Mouse (Mus musculus) heart, embryonic 13.5 days (tissue): ENCODE measurements at regions not wholly inside any gene's neighbourhood (a gene's known extent, or its start where the extent isn't known, plus 50 kb on each side); places are given as distances from the start of the nearest gene placed in this dataset.

Experiments used
- ATAC-seq: fragments of 200-750 bp; cut with Nextera tagmentation; 2 replicates; pipeline ENCODE4 v1.8.0; 2017; ENCODE audit warnings: moderate TSS enrichment; ENCODE audit not compliant: insufficient number of reproducible peaks, low FRiP score, low TSS enrichment; ENCODE audit errors: extremely low read depth
- H3K27ac ChIP-seq: fragments of 300-500 bp; sonication (generic); replicated peaks from 2 replicates; pipeline ENCODE4 v1.5.1; 2015; ENCODE audit warnings: moderate library complexity, mild to moderate bottlenecking, inconsistent platforms
- H3K27me3 ChIP-seq: fragments of 300-500 bp; sonication (generic); replicated peaks from 2 replicates; pipeline ENCODE4 v1.6.1; 2015; ENCODE audit warnings: mild to moderate bottlenecking, inconsistent platforms
- H3K36me3 ChIP-seq: fragments of 300-500 bp; sonication (generic); 2 replicates; pipeline ENCODE4 v1.6.1; 2015; ENCODE audit warnings: mild to moderate bottlenecking, inconsistent platforms
- H3K4me1 ChIP-seq: fragments of 300-500 bp; sonication (generic); 2 replicates; pipeline ENCODE4 v1.6.1; 2015; ENCODE audit warnings: inconsistent platforms
- H3K4me2 ChIP-seq: fragments of 300-500 bp; sonication (generic); 2 replicates; pipeline ENCODE4 v1.6.1; 2015; ENCODE audit warnings: inconsistent platforms, mild to moderate bottlenecking, moderate library complexity
- H3K4me3 ChIP-seq: fragments of 300-500 bp; sonication (generic); 2 replicates; pipeline ENCODE4 v1.5.1; 2015; ENCODE audit warnings: moderate library complexity, mild to moderate bottlenecking, inconsistent platforms
- H3K9ac ChIP-seq: fragments of 300-500 bp; sonication (generic); 2 replicates; pipeline ENCODE4 v1.6.1; 2015; ENCODE audit warnings: inconsistent platforms, mild to moderate bottlenecking, moderate library complexity
- H3K9me3 ChIP-seq: fragments of 300-500 bp; sonication (generic); 2 replicates; pipeline ENCODE4 v1.6.1; 2016; ENCODE audit warnings: inconsistent platforms
- WGBS: fragments of 180-500 bp; shearing (Covaris S2); methylation state at CpG from one replicate; pipeline ENCODE4 v1.1.7; 2015; ENCODE audit warnings: mixed read lengths; 5-methylcytosine and 5-hydroxymethylcytosine counted together

DNA sequence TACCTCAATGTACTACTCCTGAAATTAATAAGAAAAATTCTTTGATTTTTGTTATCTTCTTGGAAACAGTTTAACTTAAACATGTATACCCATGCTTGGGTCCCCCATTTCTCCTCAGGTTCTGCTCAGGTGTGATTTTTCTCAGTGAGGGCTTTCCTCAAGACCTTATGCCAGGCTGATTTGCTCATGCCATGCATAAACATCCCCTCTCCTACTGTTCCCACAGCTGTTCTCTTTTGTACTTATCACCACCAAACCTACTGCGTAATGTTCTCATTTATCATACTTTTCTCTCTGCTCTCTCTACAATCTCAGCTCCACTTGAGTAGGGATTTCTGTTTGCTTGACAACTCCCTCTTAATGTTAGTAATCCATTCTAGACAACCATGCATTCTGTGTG lies 692.1 kb downstream of the Hace1 start:
- no peaks in the 10 kb centered on the region for H3K4me1 ChIP-seq
- no peak overlapping the region for H3K4me2 ChIP-seq
- no peak overlapping the region for H3K9ac ChIP-seq
- H3K27ac ChIP-seq, result no peak overlapping the region
- WGBS, result 87% methylated on average over 1 of the region's 1 CpGs
- H3K4me3 ChIP-seq, result no peak overlapping the region
- no peaks in the 10 kb centered on the region for H3K27me3 ChIP-seq
- no peak for ATAC-seq
- no peaks in the 10 kb centered on the region for H3K9me3 ChIP-seq
- H3K36me3 ChIP-seq, result no peaks in the 10 kb centered on the region

DNA sequence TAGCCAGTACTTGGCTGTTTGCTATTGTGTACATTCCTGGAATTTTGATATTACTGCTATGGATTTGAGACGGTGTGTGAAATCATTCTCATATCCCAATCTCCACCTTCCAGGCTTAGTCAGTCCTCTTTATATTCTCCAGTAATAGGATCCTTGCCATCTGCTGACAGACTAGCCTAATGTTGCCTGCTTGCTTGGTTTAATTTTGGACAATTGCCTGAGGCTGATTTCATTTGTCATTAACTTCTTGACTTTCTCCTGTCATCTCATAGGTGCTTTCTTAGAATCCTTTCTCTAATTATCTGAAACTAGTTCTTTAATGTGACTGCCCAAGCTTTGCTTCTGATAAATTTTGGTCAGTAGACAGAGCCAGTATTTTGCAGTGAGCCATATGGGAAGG lies 696.2 kb downstream of the Hace1 start:
- H3K9ac ChIP-seq, result no peak overlapping the region

DNA sequence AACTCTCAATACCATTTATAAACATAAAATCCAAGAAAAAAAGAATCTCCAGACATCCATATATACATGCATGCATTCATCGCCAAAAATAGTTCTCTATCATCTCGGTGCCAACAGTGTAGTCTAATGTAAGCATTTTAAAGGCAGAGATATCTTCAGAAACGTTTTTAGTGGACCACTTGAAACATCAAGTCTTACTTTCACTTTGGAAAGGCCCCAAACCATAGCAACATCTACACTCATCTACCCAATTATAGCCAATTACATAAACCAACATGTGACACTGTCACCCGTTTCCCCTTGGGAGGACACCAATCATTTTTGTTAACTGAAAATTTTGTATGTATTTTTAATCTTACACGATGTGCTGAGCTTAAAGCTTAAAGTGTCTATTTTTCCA lies 716.7 kb downstream of the Hace1 start:
- Histone ChIP-seq H3K9me3 (no peaks in the 10 kb centered on the region), H3K4me1 (peaks cover 4% of the 10 kb centered on the region; the same call in 1 of the 2 replicates), H3K9ac (no peak overlapping the region), H3K27me3 (no peaks in the 10 kb centered on the region), H3K27ac (no peak overlapping the region), H3K4me3 (no peak overlapping the region), H3K36me3 (no peaks in the 10 kb centered on the region), H3K4me2 (no peak overlapping the region)
- 57% methylated on average over 5 of the region's 5 CpGs for WGBS
- ATAC-seq, result no peak

More for the DNA sequence above, 696.2 kb downstream of the Hace1 start:
- no peak for ATAC-seq
- Histone ChIP-seq H3K27me3 (no peaks in the 10 kb centered on the region), H3K9me3 (no peaks in the 10 kb centered on the region), H3K4me2 (no peak overlapping the region), H3K4me1 (no peaks in the 10 kb centered on the region), H3K4me3 (no peak overlapping the region), H3K27ac (no peak overlapping the region), H3K36me3 (no peaks in the 10 kb centered on the region)
- 68% methylated on average over 1 of the region's 1 CpGs for WGBS

DNA sequence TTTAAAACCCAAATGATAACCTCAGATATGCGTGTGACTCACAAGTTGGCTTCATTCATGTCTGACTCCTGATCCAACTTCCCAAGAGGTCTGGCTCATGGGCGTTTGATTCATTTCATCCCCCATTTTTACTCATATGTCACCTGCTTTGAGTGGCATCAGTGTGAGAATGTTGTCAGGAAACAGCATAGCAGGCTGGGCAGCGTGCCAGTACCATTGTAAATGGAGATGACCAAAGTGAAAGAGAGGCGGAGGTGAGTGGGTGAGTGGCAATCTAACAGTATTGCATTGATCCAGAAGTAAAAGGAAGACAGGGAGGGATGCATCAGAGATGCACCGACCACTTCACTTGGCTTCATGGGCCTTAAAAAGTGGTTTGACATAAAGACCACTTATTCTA lies 720.7 kb downstream of the Hace1 start:
- H3K4me2 ChIP-seq, result no peak overlapping the region
- no peak for ATAC-seq
- no peaks in the 10 kb centered on the region for H3K9me3 ChIP-seq
- no peak overlapping the region for H3K4me3 ChIP-seq
- WGBS, result 48% methylated on average over 5 of the region's 5 CpGs
- no peak overlapping the region for H3K27ac ChIP-seq
- no peaks in the 10 kb centered on the region for H3K36me3 ChIP-seq
- no peaks in the 10 kb centered on the region for H3K27me3 ChIP-seq
- H3K4me1 ChIP-seq, result peaks cover 4% of the 10 kb centered on the region; the same call in 1 of the 2 replicates
- no peak overlapping the region for H3K9ac ChIP-seq

DNA sequence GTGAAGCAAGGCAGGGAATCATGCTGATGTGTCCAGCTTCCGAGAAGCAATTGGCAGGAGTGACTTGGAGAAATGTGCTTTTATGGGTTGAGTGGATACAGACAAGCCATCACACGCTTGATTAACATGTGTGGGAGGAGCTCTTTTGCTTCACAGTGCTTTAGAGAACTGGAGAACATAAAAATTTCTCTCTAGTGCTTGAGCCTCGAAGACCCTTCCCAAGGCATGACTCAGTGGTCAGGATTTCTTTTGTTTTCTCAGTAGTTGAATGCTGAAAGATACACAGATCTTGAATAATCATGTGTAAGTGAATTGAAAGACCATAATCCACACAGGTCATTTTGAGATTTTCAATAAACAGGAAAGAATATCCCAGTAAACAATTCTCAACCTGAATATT lies 721.9 kb downstream of the Hace1 start:
- H3K4me1 ChIP-seq, result peaks cover 4% of the 10 kb centered on the region; the same call in 1 of the 2 replicates
- no peaks in the 10 kb centered on the region for H3K9me3 ChIP-seq
- no peak overlapping the region for H3K27ac ChIP-seq
- 58% methylated on average over 3 of the region's 3 CpGs for WGBS
- no peak overlapping the region for H3K4me3 ChIP-seq
- no peak overlapping the region for H3K9ac ChIP-seq
- no peaks in the 10 kb centered on the region for H3K36me3 ChIP-seq
- no peak for ATAC-seq
- H3K4me2 ChIP-seq, result no peak overlapping the region
- no peaks in the 10 kb centered on the region for H3K27me3 ChIP-seq

DNA sequence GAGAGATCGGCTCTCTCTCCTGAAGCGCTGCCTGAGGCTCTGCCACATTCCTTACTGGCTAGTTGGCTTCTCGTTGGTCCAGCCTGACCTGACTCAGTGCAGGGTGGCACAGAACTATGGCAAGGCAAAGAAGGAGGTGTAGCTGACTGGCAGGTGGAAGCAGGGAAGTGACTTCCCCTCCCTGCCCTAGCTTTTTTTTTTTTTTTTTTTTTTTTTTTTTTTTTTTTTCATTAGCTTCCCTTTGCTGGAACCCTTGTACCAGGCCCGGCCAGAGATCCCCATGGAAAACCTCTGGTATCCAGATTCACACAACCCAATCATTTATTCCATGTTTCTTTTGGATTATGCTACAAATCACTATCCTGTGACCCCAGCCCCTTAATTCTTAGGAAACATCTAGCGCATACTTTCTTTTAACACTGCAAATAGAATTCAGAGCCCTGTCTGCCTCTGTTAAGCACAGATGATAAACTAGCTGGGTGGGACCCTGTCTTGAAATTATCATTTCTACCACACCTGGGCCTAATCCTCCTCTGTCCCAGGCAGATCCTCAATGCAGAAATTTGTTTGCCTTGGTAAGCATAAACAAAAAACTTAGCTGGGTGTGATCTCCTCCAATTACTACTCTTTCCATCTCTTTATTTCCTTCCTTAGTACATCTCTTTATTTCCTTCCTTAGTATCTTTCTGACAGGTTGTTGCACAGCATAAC lies 742.9 kb downstream of the Hace1 start:
- Histone ChIP-seq H3K4me1 (no peaks in the 10 kb centered on the region), H3K4me2 (no peak overlapping the region), H3K27me3 (no peaks in the 10 kb centered on the region), H3K36me3 (no peaks in the 10 kb centered on the region), H3K9me3 (no peaks in the 10 kb centered on the region), H3K9ac (no peak overlapping the region), H3K4me3 (no peak overlapping the region), H3K27ac (no peak overlapping the region)
- WGBS, result 67% methylated on average over 5 of the region's 5 CpGs
- no peak for ATAC-seq

DNA sequence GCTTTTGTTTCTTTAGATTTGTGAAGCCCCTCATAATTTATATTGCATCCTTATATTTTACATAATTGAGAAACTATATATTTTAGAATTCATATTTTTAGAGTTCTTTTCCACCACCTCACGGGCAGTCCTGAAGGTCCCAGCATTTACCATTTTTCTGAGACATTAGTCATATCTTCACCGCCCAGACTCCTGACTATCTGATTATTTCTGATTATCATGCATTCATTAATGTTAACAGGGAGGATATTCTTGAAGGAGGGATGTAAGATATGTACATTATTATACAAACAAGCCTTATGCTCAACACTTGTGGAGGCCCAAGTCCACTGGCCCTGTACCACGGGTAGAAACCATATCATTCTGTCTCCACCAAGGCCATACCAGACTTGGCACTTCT lies 743.4 kb downstream of the Hace1 start:
- WGBS, result 77% methylated on average over 3 of the region's 3 CpGs
- Histone ChIP-seq H3K27me3 (no peaks in the 10 kb centered on the region), H3K9me3 (no peaks in the 10 kb centered on the region), H3K4me1 (no peaks in the 10 kb centered on the region), H3K4me3 (no peak overlapping the region), H3K9ac (no peak overlapping the region), H3K27ac (no peak overlapping the region), H3K36me3 (no peaks in the 10 kb centered on the region), H3K4me2 (no peak overlapping the region)
- ATAC-seq, result no peak

DNA sequence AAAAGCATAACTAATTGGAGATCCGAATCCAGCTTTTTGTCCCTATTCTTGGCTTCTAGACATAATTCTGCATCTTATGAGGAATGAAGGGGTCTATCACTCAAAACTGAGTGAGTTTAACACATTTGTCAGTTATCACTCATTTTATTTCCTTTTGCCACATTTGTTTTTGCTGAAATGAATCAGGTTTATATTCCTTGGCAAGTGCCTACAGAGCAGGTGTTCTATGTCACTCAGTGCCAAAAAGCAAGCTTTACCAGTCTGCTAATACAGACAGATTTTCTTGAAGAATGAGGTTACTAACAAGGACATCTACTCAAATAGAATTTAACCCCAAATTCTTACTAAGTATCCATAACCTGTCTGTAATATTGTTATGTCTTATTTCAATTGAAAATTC lies 751.4 kb downstream of the Hace1 start:
- no peaks in the 10 kb centered on the region for H3K9me3 ChIP-seq
- no peak overlapping the region for H3K27ac ChIP-seq
- H3K27me3 ChIP-seq, result no peaks in the 10 kb centered on the region
- H3K4me3 ChIP-seq, result no peak overlapping the region
- WGBS, result 51% methylated on average over 1 of the region's 1 CpGs
- H3K4me1 ChIP-seq, result no peaks in the 10 kb centered on the region
- no peak overlapping the region for H3K4me2 ChIP-seq
- no peak overlapping the region for H3K9ac ChIP-seq
- ATAC-seq, result no peak
- no peaks in the 10 kb centered on the region for H3K36me3 ChIP-seq

DNA sequence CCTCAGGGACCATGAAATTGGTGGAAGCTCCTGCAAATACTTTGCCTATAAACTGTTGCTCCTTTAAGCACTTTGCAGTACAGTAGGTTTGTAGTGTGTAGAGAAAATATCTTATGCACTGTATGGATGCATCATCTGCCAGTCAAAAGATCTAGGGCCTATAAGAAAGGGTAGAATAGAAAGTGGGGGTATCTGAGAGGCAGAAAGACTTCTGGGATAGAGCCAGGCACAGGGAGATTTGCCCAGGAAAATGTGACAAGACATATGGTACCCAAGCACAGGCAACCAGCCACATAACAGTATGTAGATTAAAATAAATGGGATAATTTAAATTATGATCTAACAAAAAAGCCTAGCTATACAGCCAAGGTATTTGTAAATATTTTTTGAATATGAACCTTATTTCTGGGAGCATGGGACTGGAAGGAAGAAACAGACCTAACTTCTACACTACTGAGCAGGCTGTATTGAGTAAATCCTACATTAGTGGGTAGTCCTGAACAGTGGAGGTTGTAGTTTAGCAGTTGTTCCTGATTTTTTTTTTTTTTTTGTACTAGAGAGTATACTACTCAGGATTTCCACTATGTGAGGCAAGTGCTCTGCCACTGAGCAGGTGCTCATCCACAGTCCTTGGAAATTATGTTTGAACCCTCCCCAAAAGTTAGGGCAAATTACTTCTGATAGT lies 754.1 kb downstream of the Hace1 start:
- Histone ChIP-seq H3K27ac (no peak overlapping the region), H3K9me3 (no peaks in the 10 kb centered on the region), H3K36me3 (no peaks in the 10 kb centered on the region), H3K9ac (no peak overlapping the region), H3K4me2 (no peak overlapping the region), H3K4me1 (no peaks in the 10 kb centered on the region), H3K4me3 (no peak overlapping the region), H3K27me3 (no peaks in the 10 kb centered on the region)
- ATAC-seq, result no peak

DNA sequence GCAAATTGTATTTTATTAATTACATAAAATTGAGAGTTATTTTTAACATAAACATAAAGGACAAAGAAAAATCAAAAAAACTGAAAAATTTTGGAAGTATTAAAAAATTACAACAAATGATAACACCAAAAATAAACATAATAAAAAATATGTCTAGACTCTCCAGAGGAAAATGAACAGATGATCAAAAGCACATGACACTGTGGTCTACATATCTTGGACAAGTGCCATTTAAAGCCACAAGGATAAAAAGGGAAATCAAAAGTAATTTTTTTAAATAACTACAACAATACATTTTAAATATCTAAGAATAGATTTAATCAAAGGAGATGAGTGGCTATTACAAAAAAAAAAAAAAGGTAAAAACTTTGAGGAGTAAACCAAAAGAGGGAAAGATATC lies 755.6 kb downstream of the Hace1 start:
- H3K9ac ChIP-seq, result no peak overlapping the region
- H3K4me1 ChIP-seq, result no peaks in the 10 kb centered on the region
- no peak overlapping the region for H3K4me2 ChIP-seq
- H3K27ac ChIP-seq, result no peak overlapping the region
- H3K4me3 ChIP-seq, result no peak overlapping the region
- no peaks in the 10 kb centered on the region for H3K27me3 ChIP-seq
- no peak for ATAC-seq
- H3K36me3 ChIP-seq, result no peaks in the 10 kb centered on the region
- no peaks in the 10 kb centered on the region for H3K9me3 ChIP-seq

DNA sequence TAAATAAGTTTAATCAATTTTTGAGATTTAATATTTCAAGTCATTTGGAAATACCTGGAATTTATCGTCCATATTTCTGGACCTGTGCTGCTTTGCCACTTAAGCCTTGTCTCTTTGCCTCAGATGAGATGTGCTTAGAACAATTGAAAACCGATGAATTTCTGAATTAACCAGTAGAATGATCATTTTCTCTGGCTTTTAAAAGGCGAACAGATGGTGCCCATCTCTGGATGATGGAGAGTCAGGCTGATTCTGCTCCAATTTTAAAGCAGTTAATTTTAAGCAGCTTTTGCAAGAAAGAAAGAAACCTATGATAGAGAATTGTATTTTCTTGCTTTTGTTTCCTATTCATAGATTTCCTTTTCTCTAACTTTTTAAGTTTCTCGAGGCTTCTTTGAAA lies 767.7 kb downstream of the Hace1 start:
- Histone ChIP-seq H3K27me3 (no peaks in the 10 kb centered on the region), H3K4me2 (no peak overlapping the region), H3K9ac (no peak overlapping the region), H3K9me3 (no peaks in the 10 kb centered on the region), H3K4me1 (no peaks in the 10 kb centered on the region), H3K36me3 (no peaks in the 10 kb centered on the region), H3K4me3 (no peak overlapping the region), H3K27ac (no peak overlapping the region)
- WGBS, result 68% methylated on average over 4 of the region's 4 CpGs
- ATAC-seq, result no peak

DNA sequence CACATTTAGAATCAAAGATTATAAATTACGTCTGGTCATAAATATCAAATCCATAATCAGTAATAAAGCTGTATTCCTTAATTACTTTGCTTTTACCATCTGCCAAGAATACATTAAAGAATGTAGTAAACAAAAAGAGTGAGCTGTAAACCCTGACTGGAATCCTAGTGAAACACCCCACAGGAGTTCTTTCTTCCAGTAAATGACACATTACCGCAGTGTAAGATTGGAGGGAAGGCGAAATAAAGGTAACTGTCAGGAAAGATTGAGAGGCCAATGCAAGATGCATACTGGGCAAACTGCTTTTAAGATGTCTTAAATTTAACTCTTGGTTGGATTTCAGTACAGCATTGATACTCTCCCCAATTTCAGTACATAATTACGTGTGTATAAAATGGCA lies 772.0 kb downstream of the Hace1 start:
- no peak overlapping the region for H3K4me2 ChIP-seq
- no peak overlapping the region for H3K4me3 ChIP-seq
- H3K4me1 ChIP-seq, result no peaks in the 10 kb centered on the region
- 70% methylated on average over 4 of the region's 4 CpGs for WGBS
- no peak overlapping the region for H3K9ac ChIP-seq
- no peaks in the 10 kb centered on the region for H3K9me3 ChIP-seq
- no peaks in the 10 kb centered on the region for H3K36me3 ChIP-seq
- H3K27ac ChIP-seq, result no peak overlapping the region
- no peak for ATAC-seq
- no peaks in the 10 kb centered on the region for H3K27me3 ChIP-seq
